Mouse (Mus musculus) yolk sac, embryonic 10.5 days (tissue): ENCODE data around the gene Gsdma2.
"Not testable (repeated sequence)": the region's sequence is repeated elsewhere in the genome, so short reads cannot be mapped to it uniquely, and the experiment has no call there.

ENCODE experiments used
- DNase-seq: peaks from one replicate; pipeline ENCODE4 v3.0.0-alpha.2; 2017; ENCODE audit warnings: low spot score

Gsdma2 gene

DNA sequence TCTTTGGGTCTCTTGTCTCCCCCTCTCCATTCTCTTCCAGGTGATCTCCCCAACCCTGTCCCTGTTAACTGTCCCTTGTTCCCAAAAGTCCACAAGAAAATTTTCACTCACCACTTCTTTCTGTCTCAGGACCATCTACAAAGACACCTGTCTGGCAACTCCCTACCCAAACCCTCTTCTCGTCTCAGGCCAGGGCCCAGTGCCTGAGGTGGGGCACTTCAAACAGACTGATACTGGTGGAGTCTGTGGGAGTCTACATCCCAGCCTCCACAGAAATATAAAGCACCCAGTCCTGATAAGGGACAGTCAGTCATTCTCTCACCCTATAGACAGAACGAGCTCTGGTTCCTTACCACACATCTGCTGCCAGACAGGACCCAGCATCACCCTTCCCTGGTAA lies at the start of gene Gsdma2:
Gsdma2 (plus strand) TSS at position 301 of the 400 bp plus-strand sequence.
- no peak for DNase-seq

DNA sequence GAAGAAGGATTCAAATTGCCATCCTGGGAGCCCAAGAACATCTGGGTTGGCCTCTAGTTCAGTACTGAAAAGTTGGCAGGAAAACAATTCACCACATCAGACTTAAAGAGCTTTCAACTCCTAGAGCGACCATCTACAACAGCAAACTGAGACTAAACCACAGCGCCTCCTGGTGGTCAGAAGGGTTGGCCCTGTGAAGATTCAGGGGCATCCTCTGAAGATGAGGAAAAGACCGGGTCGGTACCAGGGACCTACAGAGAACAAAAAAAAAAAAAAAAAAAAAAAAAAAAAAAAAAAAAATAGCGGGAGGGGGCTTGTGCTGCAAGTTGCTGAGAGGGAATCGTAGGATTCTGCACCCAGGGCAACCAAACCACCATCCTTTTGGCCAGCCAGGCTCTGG lies 49.2 kb upstream of the Gsdma2 start:
- DNase-seq = peak; percentile 47

GRCm38 (mm10) chr11:98597991-98598390 lies 48.6 kb upstream of the Gsdma2 start, which contains the start of gene Lrrc3c:
Lrrc3c (plus strand) TSS chr11:98598291.
- no peak for DNase-seq

DNA sequence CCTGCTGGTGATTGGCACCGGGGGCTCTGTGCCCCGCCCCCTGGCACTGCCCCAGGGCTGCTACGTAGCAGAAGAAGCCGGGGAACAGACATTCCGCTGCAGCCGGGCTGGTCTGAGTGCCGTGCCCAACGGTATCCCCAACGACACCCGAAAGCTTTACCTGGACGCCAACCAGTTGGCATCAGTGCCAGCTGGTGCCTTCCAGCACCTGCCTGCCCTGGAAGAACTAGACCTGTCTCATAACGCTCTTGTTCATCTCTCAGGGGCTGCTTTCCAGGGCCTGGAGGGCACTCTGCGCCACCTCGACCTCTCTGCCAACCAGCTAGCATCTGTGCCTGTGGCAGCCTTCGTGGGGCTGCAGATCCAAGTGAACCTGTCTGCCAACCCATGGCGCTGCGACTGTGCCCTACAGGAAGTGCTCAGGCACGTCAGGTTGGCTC lies 47.7 kb upstream of the Gsdma2 start:
- DNase-seq = no peak

- no peak for DNase-seq
These were observed 47.3 kb upstream of the Gsdma2 start for GRCm38 (mm10) chr11:98599291-98599690.

- peak; percentile 70 for DNase-seq
These were observed 44.4 kb upstream of the Gsdma2 start for GRCm38 (mm10) chr11:98602090-98602690.

GRCm38 (mm10) chr11:98603953-98604352 lies 42.6 kb upstream of the Gsdma2 start:
- DNase-seq = no peak

- not testable (repeated sequence) for DNase-seq
These were observed 41.6 kb upstream of the Gsdma2 start for GRCm38 (mm10) chr11:98604911-98605310.

GRCm38 (mm10) chr11:98606763-98607162 lies 39.8 kb upstream of the Gsdma2 start:
- peak; percentile 16 for DNase-seq

DNA sequence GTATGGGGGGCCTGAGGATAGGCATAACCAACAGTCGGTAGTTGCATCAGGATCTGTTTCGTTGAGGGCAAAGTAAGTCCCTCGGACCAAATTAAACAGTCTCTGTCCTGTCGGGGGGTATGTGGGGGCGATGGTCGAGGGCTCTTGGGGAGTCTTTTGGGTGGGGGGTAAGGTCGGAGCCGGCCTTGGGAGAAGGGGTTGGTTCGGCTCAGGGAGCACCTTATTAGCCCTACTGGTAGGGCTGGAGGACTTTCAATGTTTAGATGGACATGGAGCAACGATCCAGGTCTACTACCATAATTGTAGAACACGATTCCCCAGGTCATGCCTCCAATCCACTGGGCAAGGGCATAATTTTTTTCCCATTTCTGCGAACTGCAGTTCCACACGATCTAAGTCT lies 25.8 kb upstream of the Gsdma2 start:
- DNase-seq = no peak

GRCm38 (mm10) chr11:98623981-98624380 lies 22.6 kb upstream of the Gsdma2 start:
- not testable (repeated sequence) for DNase-seq

GRCm38 (mm10) chr11:98624381-98624780 lies 22.2 kb upstream of the Gsdma2 start:
- DNase-seq = not testable (repeated sequence)

DNA sequence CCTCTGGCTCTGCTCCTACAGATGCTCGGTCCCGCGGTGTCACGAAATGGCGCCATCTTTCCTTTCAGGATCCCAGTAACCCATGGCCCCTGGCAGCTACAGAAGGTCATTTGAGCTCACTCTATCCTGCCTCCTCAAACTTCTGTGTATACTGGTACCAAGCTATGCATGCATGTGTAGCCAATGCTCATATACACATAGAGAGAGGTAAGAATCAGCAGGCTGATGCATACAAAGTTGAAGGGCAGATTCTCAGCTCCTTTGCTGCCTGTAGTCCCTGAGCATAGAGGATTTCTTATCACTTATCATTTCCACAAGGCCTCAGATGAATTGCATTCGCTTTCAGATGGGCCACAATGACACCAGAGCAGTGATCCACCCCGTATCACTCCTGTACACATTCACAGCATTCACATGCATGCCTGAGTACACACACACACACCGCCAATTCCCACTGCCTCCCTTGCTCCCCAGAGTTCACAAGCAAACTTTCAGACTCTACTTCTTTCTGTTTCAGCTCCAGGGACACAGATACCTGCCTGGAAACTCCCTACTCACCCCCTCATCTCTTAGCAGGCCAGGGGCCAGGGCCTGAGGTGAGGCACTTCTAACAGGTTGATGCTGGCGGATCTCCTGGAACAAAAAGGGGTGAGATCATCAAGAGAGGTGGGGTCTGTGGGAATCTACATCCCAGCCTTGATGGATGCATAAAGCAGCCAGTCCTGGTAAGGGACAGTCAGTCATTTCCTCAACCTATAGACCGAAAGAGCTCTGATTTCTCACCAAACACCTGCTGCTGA lies 20.7 kb upstream of the Gsdma2 start, which contains the start of the genes Gm12355 and Gsdma3:
Gm12355 (minus strand) TSS at position 51 of the 800 bp plus-strand sequence.
Gsdma3 (plus strand) TSS at position 750 of the 800 bp plus-strand sequence.
- DNase-seq = no peak

GRCm38 (mm10) chr11:98628706-98629105 lies 17.9 kb upstream of the Gsdma2 start:
- DNase-seq = no peak

DNA sequence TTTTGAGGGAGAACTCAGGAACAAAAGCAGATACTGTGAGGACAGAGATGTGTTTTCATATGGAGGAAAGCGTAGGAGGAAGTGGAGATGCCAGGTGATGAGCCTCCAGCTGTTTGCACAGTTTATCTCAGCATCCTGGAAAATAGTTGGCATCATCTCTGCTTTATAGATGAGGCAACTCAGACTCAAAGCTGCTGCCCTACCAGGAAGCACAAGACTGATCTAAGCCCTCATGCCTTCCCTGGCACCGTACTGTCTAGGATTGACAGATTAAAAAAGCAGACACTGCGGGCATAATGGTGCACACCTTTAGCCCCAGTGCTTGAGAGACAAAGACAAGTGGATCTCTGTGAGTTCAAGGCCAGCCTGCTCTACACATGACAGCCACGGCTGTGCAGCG lies 15.9 kb upstream of the Gsdma2 start:
- DNase-seq = no peak

DNA sequence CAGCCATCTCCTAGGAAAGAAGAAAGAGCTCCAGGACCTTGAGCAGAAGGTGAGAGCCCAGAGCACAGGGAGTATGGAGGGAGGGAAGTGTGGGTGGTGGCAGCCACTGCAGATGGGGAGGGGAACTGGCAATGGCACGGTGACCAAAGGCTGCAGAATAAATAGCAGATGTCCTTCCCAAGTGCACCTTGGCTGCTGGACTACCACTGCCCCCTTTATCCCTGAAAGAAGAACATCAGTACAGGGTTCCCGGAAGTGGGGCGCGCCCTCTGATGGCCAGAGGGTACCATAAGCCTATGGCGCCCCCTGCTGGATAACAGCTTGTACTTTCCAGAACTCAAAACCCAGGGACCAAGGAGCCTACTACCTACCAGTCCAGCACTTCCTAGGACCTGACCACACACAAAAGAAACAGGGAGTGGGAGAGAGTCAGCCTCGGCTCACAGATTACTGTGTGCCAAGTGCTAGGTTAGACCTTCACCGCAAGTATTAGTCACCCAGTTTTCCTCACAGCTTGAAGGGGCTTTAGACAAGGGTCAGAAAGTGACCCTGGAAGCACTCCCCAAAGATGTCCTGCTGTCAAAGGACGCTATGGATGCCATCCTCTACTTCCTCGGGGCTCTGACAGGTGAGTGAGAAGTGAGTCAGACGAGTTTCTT lies 11.1 kb upstream of the Gsdma2 start:
- not testable (repeated sequence) for DNase-seq

- DNase-seq = no peak
These were observed 9.1 kb upstream of the Gsdma2 start for GRCm38 (mm10) chr11:98637501-98637900.

GRCm38 (mm10) chr11:98640091-98640490 lies 6.5 kb upstream of the Gsdma2 start:
- DNase-seq = no peak

GRCm38 (mm10) chr11:98644757-98645156 lies 1.8 kb upstream of the Gsdma2 start:
- no peak for DNase-seq

DNA sequence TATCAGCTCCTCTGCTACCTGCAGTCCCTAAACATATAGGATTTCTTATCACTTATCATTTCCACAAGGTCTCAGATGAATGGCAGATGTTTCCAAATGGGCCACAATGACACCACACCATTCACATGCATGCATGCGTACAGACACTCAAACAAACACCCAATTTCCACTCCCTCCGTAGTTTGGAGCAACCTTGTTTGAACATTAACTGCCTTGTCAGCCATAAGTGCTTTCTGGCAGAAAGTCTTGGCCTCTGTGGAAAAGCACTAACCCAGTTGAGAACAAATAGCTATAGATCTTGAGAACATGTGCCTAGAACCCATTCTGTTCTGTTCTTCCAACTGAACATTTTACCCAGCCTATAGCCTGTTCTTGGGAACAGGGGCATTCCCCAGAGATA lies 613 bp upstream of the Gsdma2 start:
- DNase-seq = no peak

- DNase-seq = peak; percentile 15
These were observed 8.5 kb downstream of the Gsdma2 start for GRCm38 (mm10) chr11:98655076-98655475.

DNA sequence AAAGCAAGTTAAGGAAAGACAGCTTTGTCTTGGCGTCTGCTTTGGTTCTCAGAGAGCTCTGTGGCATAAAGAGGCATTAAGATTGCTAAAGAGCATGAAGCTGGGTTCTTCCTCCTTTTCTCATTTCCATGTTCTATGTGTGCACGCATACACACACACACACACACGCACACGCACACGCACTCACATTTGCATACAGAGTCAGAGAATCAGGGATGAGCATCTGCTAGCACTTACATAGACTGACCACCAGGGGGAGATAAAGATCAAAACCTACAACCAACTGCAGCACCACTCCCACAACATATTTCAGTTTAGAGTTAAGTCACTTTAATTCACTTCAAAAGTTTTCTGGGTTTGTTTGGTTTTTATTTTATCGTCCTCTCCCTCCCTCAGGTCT lies 14.0 kb downstream of the Gsdma2 start:
- peak; percentile 16 for DNase-seq

GRCm38 (mm10) chr11:98664091-98664490 lies 17.5 kb downstream of the Gsdma2 start, which contains the start of gene Gsdma:
Gsdma (plus strand) TSS chr11:98664351.
- no peak for DNase-seq
